Mouse (Mus musculus): ENCODE data around the gene Dgkz. TPM values are rescaled to one million over a fixed set of nuclear protein-coding genes. Genes with fewer than 3 reads are reported as not detected.
A peak's percentile ranks its signal among the peaks of the same experiment; 100 is the strongest.

Dgkz gene
- polyA plus RNA-seq, 1 experiment from 2014 or later = 32.1 TPM

DNA sequence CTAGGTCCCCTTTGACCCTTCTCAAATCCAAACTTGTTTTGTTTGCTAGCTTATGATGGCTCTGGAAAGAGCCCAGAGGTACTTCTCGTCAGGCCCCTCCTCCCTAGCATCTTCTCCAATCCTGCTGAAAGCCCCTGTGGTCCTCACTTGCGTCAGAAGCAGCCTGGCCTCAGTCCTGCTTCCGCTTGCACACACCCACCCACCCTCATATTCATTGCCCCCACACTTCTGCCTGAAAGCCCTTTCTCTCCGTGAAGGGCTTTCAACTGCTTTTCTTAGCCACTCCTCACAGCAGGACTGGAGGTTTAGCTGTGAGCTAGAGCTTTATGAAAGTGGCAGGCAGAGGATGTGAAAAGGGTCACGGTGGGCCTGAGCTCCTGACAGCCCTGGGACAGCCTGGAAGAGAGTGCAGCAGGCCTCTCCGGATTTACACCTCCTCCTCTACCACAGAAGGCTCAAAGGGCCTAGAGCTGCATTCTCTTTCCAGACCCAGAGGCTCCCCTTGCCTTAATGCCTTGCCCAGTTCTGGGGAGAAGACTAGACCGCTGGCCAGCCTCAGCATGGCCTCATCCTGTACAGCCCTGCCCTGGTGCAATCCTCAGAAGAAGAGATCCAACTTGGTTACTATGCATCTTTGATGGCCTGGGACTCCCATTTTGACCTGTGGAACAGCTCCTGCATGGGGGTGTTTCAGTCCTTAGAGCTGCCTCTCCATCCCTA is 2.1 kb downstream of the Dgkz start:
- Histone ChIP-seq H3K4me2 (ENCODE audit: low read length) (no peak overlapping the region), H3K9me3 (replicated peaks; ENCODE audit: low read length) (no peaks in the 10 kb centered on the region), H3K27ac (no peak overlapping the region), H3K4me1 (replicated peaks; ENCODE audit: insufficient read depth, low read length) (peaks cover 24% of the 10 kb centered on the region), H3K9ac (ENCODE audit: low read depth, low read length) (no peak overlapping the region), H3K4me3 (replicated peaks; ENCODE audit: low read depth, low read length) (no peak overlapping the region), H3K27me3 (ENCODE audit: insufficient read depth, low read length) (peaks cover 24% of the 10 kb centered on the region; the same call in 1 of the 2 replicates), H3K36me3 (ENCODE audit: insufficient read depth, low read length) (no peaks in the 10 kb centered on the region)
- TF ChIP-seq CTCF (IDR thresholded peaks at IDR 0.05; ENCODE audit: low read depth) = no peak
- DNase-seq (ENCODE audit: low spot score) = no peak
- ATAC-seq (replicated peaks; ENCODE audit: low FRiP score, low read depth) = no peak
- 58% methylated on average over 7 of the region's 7 CpGs for WGBS

DNA sequence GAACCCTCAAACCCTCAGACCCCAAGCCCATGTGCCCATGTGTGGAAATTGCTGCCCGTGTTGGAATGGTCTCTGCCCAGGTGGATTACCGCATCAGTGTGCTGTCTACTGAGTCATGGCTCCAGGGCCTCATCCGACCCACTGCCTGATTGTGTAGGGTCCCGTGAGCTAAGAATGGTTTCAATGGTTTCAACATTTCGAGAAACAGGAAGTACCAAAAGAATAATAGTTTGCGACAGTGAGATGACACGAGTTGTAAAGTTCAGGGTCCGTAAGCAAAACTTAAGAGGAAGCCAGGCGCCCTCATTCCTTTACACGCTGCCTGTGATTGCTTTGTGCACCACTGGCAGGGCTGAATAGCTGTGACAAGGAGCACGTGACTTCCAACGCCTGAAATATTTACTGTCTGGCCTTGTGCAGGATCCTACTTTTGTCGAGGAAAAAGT is 3.5 kb downstream of the Dgkz start:
- ATAC-seq (replicated peaks; ENCODE audit: low FRiP score, low read depth) (no peak), DNase-seq (ENCODE audit: low spot score) (peak; percentile 75)
- H3K27ac ChIP-seq = peak overlapping the region; percentile 86

DNA sequence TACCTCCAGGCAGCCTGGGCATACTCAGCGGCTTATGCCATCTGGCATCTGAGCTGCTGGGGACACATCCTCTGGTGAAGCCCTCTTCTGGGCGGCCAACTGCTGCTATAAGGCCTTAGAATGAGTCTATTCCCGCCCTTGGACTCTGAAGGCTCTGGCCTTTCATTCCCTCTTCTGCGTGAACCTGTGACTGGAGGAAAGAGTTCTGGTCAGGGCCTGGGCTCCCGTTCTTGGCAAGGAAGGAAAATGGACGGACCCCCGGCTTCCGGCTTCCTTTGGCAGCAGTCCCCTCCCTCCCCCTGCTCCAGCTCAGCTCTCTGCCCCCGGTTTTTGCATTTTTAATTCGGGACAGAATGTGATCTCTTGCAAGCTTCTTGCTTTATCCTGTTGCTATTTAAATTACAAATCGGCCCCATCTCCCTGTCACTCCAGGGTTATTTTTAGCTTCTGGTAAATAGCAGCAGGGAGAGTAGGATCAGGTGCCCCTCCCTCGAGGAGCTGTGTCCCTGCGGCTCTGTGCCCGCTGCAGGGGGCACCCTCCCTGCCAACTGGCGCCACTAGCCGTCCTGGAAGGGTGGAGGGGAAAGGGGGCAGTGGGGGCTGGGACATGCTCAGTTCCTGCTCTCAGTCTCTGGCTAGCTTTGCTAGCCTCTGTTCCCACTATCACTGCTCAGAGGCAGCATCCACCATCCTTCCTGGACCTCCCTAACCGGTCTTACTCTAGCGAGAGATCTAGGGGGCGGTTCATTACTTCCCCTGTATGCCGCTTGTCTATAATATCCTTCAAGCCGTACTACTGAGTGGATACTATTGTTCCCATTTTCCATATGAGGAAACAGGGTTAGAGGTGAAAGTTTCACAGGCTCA is 4.2 kb downstream of the Dgkz start:
- Histone ChIP-seq H3K9ac (ENCODE audit: low read depth, low read length) (peak overlapping the region; percentile 29; the same call in 1 of the 2 replicates), H3K36me3 (ENCODE audit: insufficient read depth, low read length) (no peaks in the 10 kb centered on the region), H3K9me3 (replicated peaks; ENCODE audit: low read length) (no peaks in the 10 kb centered on the region), H3K27me3 (ENCODE audit: insufficient read depth, low read length) (peaks cover 24% of the 10 kb centered on the region; the same call in 1 of the 2 replicates), H3K4me2 (ENCODE audit: low read length) (peak overlapping the region; percentile 23), H3K4me3 (replicated peaks; ENCODE audit: low read depth, low read length) (no peak overlapping the region), H3K27ac (peak overlapping the region; percentile 86), H3K4me1 (replicated peaks; ENCODE audit: insufficient read depth, low read length) (peaks cover 24% of the 10 kb centered on the region)
- WGBS = 23% methylated on average over 21 of the region's 21 CpGs
- TF ChIP-seq CTCF (IDR thresholded peaks at IDR 0.05; ENCODE audit: low read depth) = no peak
- ATAC-seq (replicated peaks; ENCODE audit: low FRiP score, low read depth) = no peak
- peak; percentile 61 for DNase-seq (ENCODE audit: low spot score)

More for the DNA sequence above, 3.5 kb downstream of the Dgkz start:
- H3K9me3 ChIP-seq (replicated peaks; ENCODE audit: low read length) = no peaks in the 10 kb centered on the region
- TF ChIP-seq CTCF (IDR thresholded peaks at IDR 0.05; ENCODE audit: low read depth) = no peak
- no peak overlapping the region for H3K4me2 ChIP-seq (ENCODE audit: low read length)
- peaks cover 24% of the 10 kb centered on the region for H3K4me1 ChIP-seq (replicated peaks; ENCODE audit: insufficient read depth, low read length)
- H3K27me3 ChIP-seq (ENCODE audit: insufficient read depth, low read length) = peaks cover 24% of the 10 kb centered on the region; the same call in 1 of the 2 replicates
- no peak overlapping the region for H3K4me3 ChIP-seq (replicated peaks; ENCODE audit: low read depth, low read length)
- 29% methylated on average over 13 of the region's 13 CpGs for WGBS
- no peaks in the 10 kb centered on the region for H3K36me3 ChIP-seq (ENCODE audit: insufficient read depth, low read length)
- no peak overlapping the region for H3K9ac ChIP-seq (ENCODE audit: low read depth, low read length)

DNA sequence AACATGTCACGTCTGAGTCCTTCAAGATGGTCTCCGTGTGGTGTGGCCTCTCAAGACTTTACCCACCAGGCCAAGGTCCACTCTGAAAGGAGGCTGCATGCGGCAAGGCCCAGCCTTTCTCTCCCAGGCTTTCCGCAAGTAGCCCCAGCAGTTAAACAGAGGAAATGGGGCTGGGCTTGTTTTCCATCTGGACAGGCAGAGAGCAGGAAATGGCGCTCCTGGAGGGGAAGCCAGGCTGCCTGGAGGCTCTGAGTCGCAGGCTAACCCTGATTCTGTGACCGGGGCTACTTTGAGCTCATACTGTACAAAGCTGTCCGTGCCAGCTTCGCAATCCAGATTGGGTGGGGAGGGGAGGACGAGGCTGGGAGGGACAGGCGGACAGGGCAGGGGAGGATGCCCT is 7.7 kb downstream of the Dgkz start:
- Histone ChIP-seq H3K27me3 (ENCODE audit: insufficient read depth, low read length) (no peaks in the 10 kb centered on the region), H3K27ac (peak overlapping the region; percentile 78), H3K4me3 (replicated peaks; ENCODE audit: low read depth, low read length) (no peak overlapping the region), H3K9ac (ENCODE audit: low read depth, low read length) (no peak overlapping the region), H3K9me3 (replicated peaks; ENCODE audit: low read length) (no peaks in the 10 kb centered on the region), H3K4me2 (ENCODE audit: low read length) (no peak overlapping the region), H3K36me3 (ENCODE audit: insufficient read depth, low read length) (no peaks in the 10 kb centered on the region), H3K4me1 (replicated peaks; ENCODE audit: insufficient read depth, low read length) (peaks cover 11% of the 10 kb centered on the region; the same call in 1 of the 2 replicates)
- TF ChIP-seq CTCF (IDR thresholded peaks at IDR 0.05; ENCODE audit: low read depth) = no peak
- DNase-seq (ENCODE audit: low spot score) (peak; percentile 62), ATAC-seq (replicated peaks; ENCODE audit: low FRiP score, low read depth) (no peak)
- WGBS = 42% methylated on average over 11 of the region's 11 CpGs

DNA sequence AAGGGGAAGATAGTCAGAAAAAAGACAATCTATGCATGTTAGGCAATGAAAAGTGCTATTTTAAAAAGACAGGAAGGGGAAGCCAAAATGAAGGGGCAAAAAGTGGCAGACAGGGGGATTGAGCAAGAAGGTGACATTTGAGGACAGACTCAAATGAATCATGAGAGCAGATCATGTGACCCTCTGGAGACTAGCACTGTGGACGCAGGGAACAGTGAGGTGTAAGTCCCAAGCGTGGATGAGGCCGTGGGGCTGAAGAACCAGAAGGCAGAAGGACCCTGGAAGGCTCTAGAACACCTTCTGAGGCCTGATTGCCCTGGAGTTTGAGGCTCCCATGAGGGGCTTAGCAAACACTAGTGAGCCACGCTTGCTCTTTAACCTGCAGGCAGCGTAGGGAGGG is 9.3 kb downstream of the Dgkz start:
- Histone ChIP-seq H3K9ac (ENCODE audit: low read depth, low read length) (no peak overlapping the region), H3K4me2 (ENCODE audit: low read length) (no peak overlapping the region), H3K4me3 (replicated peaks; ENCODE audit: low read depth, low read length) (no peak overlapping the region), H3K4me1 (replicated peaks; ENCODE audit: insufficient read depth, low read length) (peaks cover 20% of the 10 kb centered on the region), H3K9me3 (replicated peaks; ENCODE audit: low read length) (no peaks in the 10 kb centered on the region), H3K27ac (no peak overlapping the region), H3K27me3 (ENCODE audit: insufficient read depth, low read length) (no peaks in the 10 kb centered on the region), H3K36me3 (ENCODE audit: insufficient read depth, low read length) (no peaks in the 10 kb centered on the region)
- ATAC-seq (replicated peaks; ENCODE audit: low FRiP score, low read depth) (no peak), DNase-seq (ENCODE audit: low spot score) (no peak)
- 81% methylated on average over 5 of the region's 5 CpGs for WGBS
- no peak for TF ChIP-seq CTCF (IDR thresholded peaks at IDR 0.05; ENCODE audit: low read depth)

DNA sequence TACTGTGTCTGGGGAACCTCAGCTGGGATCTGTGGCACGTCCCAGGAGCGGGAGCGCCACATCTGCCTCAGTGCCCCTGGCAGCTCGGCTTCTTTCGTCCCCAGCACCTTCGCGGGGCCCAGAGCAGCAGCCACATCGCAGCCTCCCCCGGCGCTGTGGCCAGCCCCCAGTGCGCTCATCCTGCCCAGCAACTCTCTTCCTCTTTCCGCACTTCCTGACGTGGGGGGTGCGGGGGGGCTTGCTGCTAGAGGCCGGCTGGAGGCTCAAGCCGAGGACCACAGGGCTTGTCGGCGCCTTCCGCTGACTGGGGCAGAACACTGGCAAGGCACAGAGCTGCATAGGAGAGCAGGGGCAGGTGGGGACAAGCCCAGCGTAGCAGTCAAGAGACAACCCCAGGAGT is 10.2 kb downstream of the Dgkz start:
- no peaks in the 10 kb centered on the region for H3K9me3 ChIP-seq (replicated peaks; ENCODE audit: low read length)
- DNase-seq (ENCODE audit: low spot score) (peak; percentile 71), ATAC-seq (replicated peaks; ENCODE audit: low FRiP score, low read depth) (no peak)
- no peaks in the 10 kb centered on the region for H3K27me3 ChIP-seq (ENCODE audit: insufficient read depth, low read length)
- H3K9ac ChIP-seq (ENCODE audit: low read depth, low read length) = peak overlapping the region; percentile 43
- peak overlapping the region; percentile 65 for H3K27ac ChIP-seq
- 14% methylated on average over 20 of the region's 20 CpGs for WGBS
- H3K4me1 ChIP-seq (replicated peaks; ENCODE audit: insufficient read depth, low read length) = peaks cover 13% of the 10 kb centered on the region
- H3K36me3 ChIP-seq (ENCODE audit: insufficient read depth, low read length) = no peaks in the 10 kb centered on the region
- peak overlapping the region; percentile 92 for H3K4me2 ChIP-seq (ENCODE audit: low read length)
- no peak for TF ChIP-seq CTCF (IDR thresholded peaks at IDR 0.05; ENCODE audit: low read depth)
- H3K4me3 ChIP-seq (replicated peaks; ENCODE audit: low read depth, low read length) = peak overlapping the region; percentile 23

All from kidney, postnatal 0 days (tissue).